Mouse (Mus musculus): ENCODE measurements around the gene Apoc2.

Apoc2 gene

GRCm38 (mm10) chr7:19628192-19628535 lies 49.6 kb downstream of the Apoc2 start:
- DNase-seq: no peak

- DNase-seq: no peak
These were observed 50.0 kb downstream of the Apoc2 start for GRCm38 (mm10) chr7:19627721-19628120.

DNA sequence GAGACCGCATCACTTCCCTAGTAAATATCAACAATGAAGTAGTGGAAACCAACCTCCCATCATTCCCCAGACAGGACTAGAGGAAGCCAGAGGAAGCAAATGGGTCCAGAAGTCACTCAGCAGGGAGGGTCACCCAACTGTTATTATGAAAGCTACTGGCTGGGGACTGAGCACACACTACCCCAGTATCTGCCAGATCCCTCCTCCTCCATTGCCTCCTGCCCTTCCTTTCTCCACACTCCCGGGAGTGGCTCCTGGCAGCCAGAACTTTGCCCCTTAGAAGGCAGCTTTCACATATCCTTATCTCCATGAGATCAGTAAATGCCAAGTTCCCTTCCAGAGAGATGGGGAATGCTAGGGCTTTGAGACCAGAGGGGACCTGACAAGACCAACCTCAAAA lies 54.3 kb downstream of the Apoc2 start:
- no peak for DNase-seq

- no peak for DNase-seq
These were observed 55.5 kb downstream of the Apoc2 start for GRCm38 (mm10) chr7:19622241-19622640.
